ENCODE assay signal across 8 mouse cellular contexts in the genomic region with DNA sequence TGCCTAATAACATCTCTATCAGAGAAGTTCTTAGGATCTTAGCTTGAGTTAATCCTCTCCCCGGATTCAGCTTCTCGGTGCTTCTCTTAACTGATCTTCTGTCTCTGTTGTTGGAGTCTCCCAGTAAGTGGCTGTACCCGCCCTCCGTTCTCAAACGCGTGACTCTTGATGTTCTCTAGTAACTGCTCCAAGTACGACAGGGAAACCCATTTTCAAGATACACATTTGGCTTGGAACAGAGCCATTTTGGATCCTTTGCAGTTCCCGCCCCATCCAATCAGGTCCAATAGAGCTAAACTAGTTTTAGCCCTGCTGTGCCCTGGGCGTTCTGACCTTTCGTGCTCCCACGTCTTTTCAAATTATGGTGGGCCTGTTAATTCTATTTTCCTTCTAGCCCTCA. TPM values are rescaled to one million over a fixed set of nuclear protein-coding genes. Genes with fewer than 3 reads are reported as not detected.
A peak's percentile ranks its signal among the peaks of the same experiment; 100 is the strongest.
DNase-seq lines count a peak whose midpoint lies in the region; ATAC-seq and TF ChIP-seq lines count a peak whose summit lies in the region.

No protein-coding gene starts in this region.

- peak overlapping the region; percentile 69 for H3K4me2 ChIP-seq in embryonic facial prominence, embryonic 12.5 days (replicated peaks)
- peak overlapping the region; percentile 66 for H3K4me2 ChIP-seq in kidney, embryonic 14.5 days (replicated peaks; ENCODE audit: low read depth, low read length)
- peak overlapping the region; percentile 86 for H3K4me2 ChIP-seq in midbrain, embryonic 12.5 days (replicated peaks)

- ATAC-seq in frontal cortex, adult (ENCODE audit: low TSS enrichment) = peak; percentile 17; the same call in 1 of the 2 replicates
- ATAC-seq in embryonic facial prominence, embryonic 12.5 days (ENCODE audit: insufficient number of reproducible peaks, insufficient read depth, low FRiP score, low TSS enrichment) = no peak
- ATAC-seq in kidney, embryonic 14.5 days (ENCODE audit: low FRiP score, low TSS enrichment) = no peak
- no peak for ATAC-seq in midbrain, embryonic 12.5 days (ENCODE audit: low FRiP score, low read depth)

- peaks cover 24% of the 10 kb centered on the region for H3K36me3 ChIP-seq in E14TG2a.4 (ENCODE audit: insufficient read depth, low read length)
- H3K36me3 ChIP-seq in embryonic facial prominence, embryonic 12.5 days = no peaks in the 10 kb centered on the region
- peaks cover 1% of the 10 kb centered on the region; the same call in 1 of the 2 replicates for H3K36me3 ChIP-seq in kidney, embryonic 14.5 days (ENCODE audit: control insufficient read depth, insufficient read depth, low read length)
- peaks cover 6% of the 10 kb centered on the region; the same call in 1 of the 2 replicates for H3K36me3 ChIP-seq in midbrain, embryonic 12.5 days

- TF ChIP-seq CTCF in E14TG2a.4 (conservative IDR thresholded peaks at IDR 0.05; ENCODE audit: low read length) = no peak

- H3K27ac ChIP-seq in embryonic facial prominence, embryonic 12.5 days = peak overlapping the region; percentile 72
- peak overlapping the region; percentile 57; the same call in 1 of the 2 replicates for H3K27ac ChIP-seq in kidney, embryonic 14.5 days (ENCODE audit: low read depth, low read length)
- H3K27ac ChIP-seq in midbrain, embryonic 12.5 days (replicated peaks) = peak overlapping the region; percentile 69

- no peak for DNase-seq in frontal cortex, postnatal 14 days (ENCODE audit: low spot score in 2 of 2)
- no peak for DNase-seq in urinary bladder, postnatal 10 days (ENCODE audit: low spot score)
- no peak for DNase-seq in gastrocnemius, adult 18-20 months (ENCODE audit: low spot score)

- peaks cover 4% of the 10 kb centered on the region; the same call in 1 of the 2 replicates for H3K27me3 ChIP-seq in E14TG2a.4 (ENCODE audit: insufficient read depth, low read length)
- no peaks in the 10 kb centered on the region for H3K27me3 ChIP-seq in embryonic facial prominence, embryonic 12.5 days
- no peaks in the 10 kb centered on the region for H3K27me3 ChIP-seq in kidney, embryonic 14.5 days (ENCODE audit: control insufficient read depth, insufficient read depth, low read length)
- H3K27me3 ChIP-seq in midbrain, embryonic 12.5 days = no peaks in the 10 kb centered on the region

- 5% methylated on average over 11 of the region's 11 CpGs for whole genome bisulfite sequencing in embryonic facial prominence, embryonic 12.5 days
- 9% methylated on average over 11 of the region's 11 CpGs for WGBS in kidney, embryonic 14.5 days
- WGBS in midbrain, embryonic 12.5 days = 8% methylated on average over 11 of the region's 11 CpGs

- no peaks in the 10 kb centered on the region for H3K9me3 ChIP-seq in E14TG2a.4 (ENCODE audit: low read length)
- no peaks in the 10 kb centered on the region for H3K9me3 ChIP-seq in embryonic facial prominence, embryonic 12.5 days
- H3K9me3 ChIP-seq in kidney, embryonic 14.5 days (ENCODE audit: control insufficient read depth, low read length) = no peaks in the 10 kb centered on the region
- no peaks in the 10 kb centered on the region for H3K9me3 ChIP-seq in midbrain, embryonic 12.5 days

- H3K9ac ChIP-seq in embryonic facial prominence, embryonic 12.5 days = peak overlapping the region; percentile 58
- H3K9ac ChIP-seq in kidney, embryonic 14.5 days (ENCODE audit: low read depth, low read length) = peak overlapping the region; percentile 65
- H3K9ac ChIP-seq in midbrain, embryonic 12.5 days (replicated peaks) = peak overlapping the region; percentile 63

- H3K4me3 ChIP-seq in E14TG2a.4 (replicated peaks; ENCODE audit: low read length) = peak overlapping the region; percentile 89
- peak overlapping the region; percentile 54 for H3K4me3 ChIP-seq in embryonic facial prominence, embryonic 12.5 days
- H3K4me3 ChIP-seq in kidney, embryonic 14.5 days (ENCODE audit: low read length) = peak overlapping the region; percentile 50
- H3K4me3 ChIP-seq in midbrain, embryonic 12.5 days = peak overlapping the region; percentile 67

- H3K4me1 ChIP-seq in E14TG2a.4 (replicated peaks; ENCODE audit: low read depth, low read length) = peaks cover 37% of the 10 kb centered on the region
- H3K4me1 ChIP-seq in embryonic facial prominence, embryonic 12.5 days = peaks cover 7% of the 10 kb centered on the region
- 0 out of 2 replicates have a peak, but pooled peaks cover 3% of the 10 kb centered on the region for H3K4me1 ChIP-seq in kidney, embryonic 14.5 days (ENCODE audit: control insufficient read depth, insufficient read depth, low read length)
- peaks cover 13% of the 10 kb centered on the region for H3K4me1 ChIP-seq in midbrain, embryonic 12.5 days

RNA-seq across cellular contexts. Expression of a gene that starts 0.7 kb away (rescaled TPM):
- 8.2 and 9.7 TPM in 2 replicates for polyA plus RNA-seq in embryonic facial prominence, embryonic 12.5 days (2016; fragmentation: Nextera tagmentation; extraction: Ambion mirVana)
- polyA plus RNA-seq in kidney, embryonic 14.5 days (2014; fragmentation: Nextera tagmentation; extraction: Ambion mirVana) = 6.6 and 9.9 TPM in 2 replicates
- polyA plus RNA-seq in midbrain, embryonic 12.5 days (2016; fragmentation: Nextera tagmentation; extraction: Ambion mirVana) = 8.9 and 10.1 TPM in 2 replicates
- 1 to 10 TPM; 1.9 to 2.1 TPM for total RNA-seq in gastrocnemius, adult 18-20 months (2021)

RNA-seq across cellular contexts. Expression of a gene that starts 41.4 kb away (rescaled TPM):
- not detected in 2 replicates for polyA plus RNA-seq in embryonic facial prominence, embryonic 12.5 days (2016; fragmentation: Nextera tagmentation; extraction: Ambion mirVana)
- polyA plus RNA-seq in kidney, embryonic 14.5 days (2014; fragmentation: Nextera tagmentation; extraction: Ambion mirVana) = not detected in 2 replicates
- not detected in 2 replicates for polyA plus RNA-seq in midbrain, embryonic 12.5 days (2016; fragmentation: Nextera tagmentation; extraction: Ambion mirVana)
- total RNA-seq in gastrocnemius, adult 18-20 months (2021) = not detected

RNA-seq across cellular contexts. Expression of a gene that starts 53.9 kb away (rescaled TPM):
- 9.0 and 9.8 TPM in 2 replicates for polyA plus RNA-seq in embryonic facial prominence, embryonic 12.5 days (2016; fragmentation: Nextera tagmentation; extraction: Ambion mirVana)
- 26.7 and 34.0 TPM in 2 replicates for polyA plus RNA-seq in kidney, embryonic 14.5 days (2014; fragmentation: Nextera tagmentation; extraction: Ambion mirVana)
- polyA plus RNA-seq in midbrain, embryonic 12.5 days (2016; fragmentation: Nextera tagmentation; extraction: Ambion mirVana) = 7.9 and 8.1 TPM in 2 replicates
- total RNA-seq in gastrocnemius, adult 18-20 months (2021) = 10 to 100 TPM; 21.8 to 26.2 TPM
